Mouse (Mus musculus) layer of hippocampus, adult 18-20 months (tissue): ENCODE results near the gene Csrp1. TPM values are rescaled to one million over a fixed set of nuclear protein-coding genes. Genes with fewer than 3 reads are reported as not detected.

Experiments used
- DNase-seq, 2 experiments: peaks; one replicate each; pipeline ENCODE4 v3.0.0; 2022; ENCODE audit warnings: low spot score in 2 of 2
- total RNA-seq, 2 experiments: library from RNA; stranded (reverse); gene quantifications; 2 replicates each; pipeline ENCODE4 v1.2.3; 2021

Csrp1 gene
- total RNA-seq, 2 experiments from 2014 or later = 272 to 277 TPM

DNA sequence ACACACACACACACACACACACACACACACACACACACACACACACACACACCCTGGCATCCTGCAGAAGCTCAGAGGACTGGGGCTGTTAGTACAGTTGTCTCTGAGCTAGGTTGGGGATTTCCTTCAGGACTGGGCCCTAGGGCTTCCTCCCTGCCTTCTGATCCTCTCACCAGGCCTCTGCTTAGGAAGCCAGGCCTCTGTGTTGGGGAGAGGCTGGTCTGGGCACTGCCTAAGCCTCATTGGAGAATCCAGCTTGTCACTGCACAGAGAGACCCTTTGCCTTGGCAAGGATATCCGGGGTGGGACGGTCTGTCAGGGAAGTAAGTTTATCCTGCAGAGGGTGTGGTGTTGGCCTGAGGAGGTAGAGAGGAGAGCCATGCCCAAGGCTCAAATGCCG is 10.4 kb downstream of the Csrp1 start:
- DNase-seq = no peak

DNA sequence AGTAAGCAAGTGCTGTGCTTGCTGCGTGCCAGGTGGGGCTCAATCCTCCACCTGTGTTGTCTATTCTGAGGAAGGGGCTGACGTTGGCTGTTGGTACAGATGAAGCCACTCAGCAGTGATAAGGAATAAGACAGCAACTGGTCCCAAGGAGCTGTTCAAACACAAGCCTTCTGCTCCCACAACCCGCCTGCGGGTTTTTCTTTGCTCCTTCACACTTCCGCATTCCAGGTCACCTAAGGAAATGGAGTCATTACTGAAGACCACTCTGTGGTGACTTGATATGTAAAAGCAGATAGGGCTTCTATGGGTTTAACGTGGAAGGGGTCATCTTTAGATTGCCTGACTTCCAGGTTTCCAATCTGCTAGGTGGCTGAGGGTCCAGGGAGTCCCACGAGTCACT is 11.5 kb downstream of the Csrp1 start:
- no peak for DNase-seq

DNA sequence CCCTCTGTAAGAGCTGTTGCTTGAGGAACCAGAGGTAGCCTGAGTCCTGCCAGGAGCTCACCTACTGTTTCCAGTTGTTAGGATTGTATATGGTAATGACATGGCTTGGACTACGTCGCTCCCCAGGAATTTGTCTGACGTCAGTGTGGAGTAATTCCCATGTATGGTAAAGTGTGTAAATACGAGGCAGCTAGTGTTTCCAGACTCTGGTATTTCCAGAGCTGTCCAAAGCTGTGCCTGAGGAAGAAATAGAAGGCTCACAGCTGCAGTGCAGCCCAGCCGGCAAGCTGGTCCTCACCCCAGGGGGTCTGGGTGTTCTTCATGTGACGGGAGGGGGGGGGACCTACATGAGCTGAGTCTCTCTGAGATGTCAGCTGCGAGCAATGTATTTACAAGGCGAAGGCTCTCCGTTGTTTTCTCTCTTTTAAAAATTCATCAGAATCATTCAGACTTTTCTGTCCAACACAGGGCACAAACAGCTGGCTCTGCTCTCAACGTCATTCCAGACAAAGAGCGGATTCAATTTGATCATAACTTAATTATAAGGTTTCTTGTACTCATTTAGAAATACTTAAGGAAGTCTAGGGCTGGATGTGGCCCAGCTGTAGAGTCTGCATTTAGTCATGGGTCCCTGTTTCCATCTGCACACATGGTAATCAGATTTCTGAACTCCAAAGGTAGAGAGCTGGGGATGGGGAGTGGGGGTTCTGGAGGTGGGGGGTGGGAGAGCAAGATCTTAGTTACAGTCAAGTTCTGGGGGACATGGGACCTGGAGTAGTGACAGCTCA is 12.2 kb downstream of the Csrp1 start:
- no peak for DNase-seq

DNA sequence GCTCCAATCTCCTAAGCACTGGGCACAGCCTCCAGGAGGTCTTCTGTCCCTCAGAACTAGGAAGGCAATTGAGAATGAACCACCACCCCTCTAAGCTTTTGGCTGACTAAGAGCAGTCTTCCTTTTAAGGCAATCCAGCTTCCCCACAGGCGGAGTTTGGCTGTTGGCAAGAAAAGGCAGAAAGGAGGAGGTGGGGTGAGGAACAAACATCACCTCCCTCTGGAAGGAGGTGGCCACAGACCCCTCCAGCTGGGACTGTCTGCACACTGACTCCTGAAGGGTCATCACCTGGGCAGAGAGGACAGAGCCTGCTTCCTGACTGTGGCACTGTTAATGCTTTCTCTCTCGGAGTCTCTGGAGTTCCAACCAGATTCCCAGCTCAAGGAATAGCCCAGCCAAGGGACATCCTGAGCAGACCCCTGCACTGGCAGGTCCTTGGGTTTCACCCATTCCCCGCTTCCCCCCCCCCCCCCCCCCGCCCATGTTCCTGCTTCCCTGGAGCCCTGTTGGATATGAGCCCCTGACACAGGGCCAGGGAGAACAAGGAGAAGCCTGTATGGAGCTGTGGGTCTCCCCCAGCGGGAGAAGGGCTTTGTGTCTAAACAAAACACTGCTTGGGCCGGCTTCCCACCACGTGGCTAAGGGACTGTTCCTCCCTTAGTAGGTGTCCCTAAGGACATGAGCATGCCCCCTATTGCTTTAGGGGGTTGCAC is 14.5 kb downstream of the Csrp1 start:
- peak; percentile 43 to 79 for DNase-seq

DNA sequence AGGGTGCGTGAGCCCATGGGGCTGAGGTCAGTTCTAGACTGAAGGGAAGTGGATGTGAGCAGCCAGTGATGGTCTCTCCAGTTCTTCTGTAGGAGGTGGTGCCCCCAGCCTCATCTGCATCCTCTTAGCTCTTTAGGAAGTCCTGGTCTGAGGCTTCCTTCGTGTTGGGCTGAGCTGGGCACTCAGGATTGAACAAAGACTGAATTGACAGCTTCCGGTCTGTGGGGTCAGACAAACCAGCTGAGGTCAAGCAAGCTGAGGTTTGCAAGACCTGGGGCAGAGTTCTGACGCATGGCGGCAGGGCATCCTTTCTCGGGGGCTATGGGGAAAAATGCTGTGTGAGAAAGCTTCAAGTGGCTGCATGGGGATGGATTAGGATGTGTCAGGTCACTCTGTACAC is 15.6 kb downstream of the Csrp1 start:
- no peak for DNase-seq

DNA sequence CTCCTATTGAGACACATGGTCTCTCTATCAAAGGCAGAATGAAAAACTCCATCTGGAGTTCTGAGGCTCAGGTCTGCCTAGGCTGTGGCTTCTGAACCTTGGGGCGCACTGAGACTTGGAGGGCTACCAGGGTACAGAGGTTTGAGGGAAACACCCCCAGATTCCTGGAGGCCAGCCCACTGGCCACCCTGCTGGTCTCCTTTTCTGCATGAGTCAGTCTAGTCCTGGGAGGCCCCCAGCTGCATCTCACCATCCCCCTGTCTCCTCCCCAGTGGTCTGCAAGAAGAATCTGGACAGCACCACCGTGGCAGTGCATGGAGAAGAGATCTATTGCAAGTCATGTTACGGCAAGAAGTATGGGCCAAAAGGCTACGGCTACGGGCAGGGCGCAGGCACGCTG is 25.1 kb downstream of the Csrp1 start:
- DNase-seq = no peak

DNA sequence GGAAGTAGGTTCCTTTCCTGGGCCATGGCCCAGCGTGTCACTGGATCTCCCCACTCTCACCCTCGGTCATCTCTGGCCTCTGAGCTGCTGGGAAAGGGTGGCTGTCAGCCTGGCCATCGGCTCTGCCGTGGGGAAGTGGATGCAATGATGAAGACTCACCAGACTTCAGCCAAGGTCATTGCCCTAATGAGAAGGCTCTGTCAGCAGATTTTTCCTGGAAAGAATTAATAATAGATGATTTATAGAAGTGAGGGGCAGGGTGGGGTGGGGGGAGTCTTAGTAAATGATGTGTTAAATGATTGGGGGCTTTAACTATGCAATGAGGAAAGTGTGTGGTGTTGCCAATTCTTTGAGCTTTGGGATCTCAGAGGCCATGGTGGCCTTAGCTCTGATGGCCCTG is 26.4 kb downstream of the Csrp1 start:
- DNase-seq = no peak

DNA sequence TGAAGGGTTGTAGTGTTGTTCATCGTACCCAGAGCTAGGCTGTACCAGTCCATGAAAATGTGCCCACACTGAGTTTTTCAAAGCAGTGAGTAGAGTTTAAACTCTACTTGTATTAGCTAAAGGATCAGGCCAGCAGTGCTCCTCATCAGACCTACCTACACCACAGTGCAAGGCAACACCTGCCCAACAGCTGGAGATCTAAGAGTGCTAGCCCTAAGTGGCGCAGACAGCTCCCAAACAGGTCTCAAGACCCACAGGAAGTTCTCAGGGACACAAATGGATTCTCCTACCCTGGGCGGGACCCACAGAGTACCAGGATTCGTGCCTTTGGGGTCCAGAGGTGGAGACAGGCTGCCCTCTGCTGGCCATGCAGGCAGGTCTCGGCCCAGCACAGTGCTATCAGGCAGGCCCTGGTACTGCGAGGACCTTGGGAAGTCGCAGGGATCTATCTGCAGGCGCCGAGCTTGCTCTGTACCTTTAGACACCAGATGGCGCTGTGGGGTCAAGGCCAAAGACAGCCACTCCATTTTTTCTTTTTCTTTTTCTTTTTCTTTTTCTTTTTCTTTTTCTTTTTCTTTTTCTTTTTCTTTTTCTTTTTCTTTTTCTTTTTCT is 33.0 kb downstream of the Csrp1 start:
- DNase-seq = peak; percentile 84 to 96

DNA sequence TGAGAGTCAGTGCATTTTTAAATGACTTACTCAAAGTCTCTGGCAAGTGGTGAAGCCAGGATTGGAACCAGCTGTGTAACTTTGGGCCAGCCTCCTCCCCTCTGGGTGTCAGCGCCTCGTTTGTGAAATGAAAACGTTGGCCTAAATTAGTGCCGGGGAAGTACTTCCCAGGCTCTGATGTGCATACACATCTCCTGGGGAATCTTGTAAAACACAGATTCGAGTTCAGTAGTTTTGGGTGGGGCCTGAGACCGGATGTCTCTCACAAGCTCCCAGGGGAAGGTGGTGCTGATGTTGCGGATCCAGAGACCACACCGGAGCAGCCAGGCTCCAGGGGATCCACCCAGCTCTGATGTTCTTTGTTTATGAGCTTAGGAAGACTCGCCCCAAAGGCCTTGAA is 35.4 kb downstream of the Csrp1 start:
- no peak for DNase-seq

DNA sequence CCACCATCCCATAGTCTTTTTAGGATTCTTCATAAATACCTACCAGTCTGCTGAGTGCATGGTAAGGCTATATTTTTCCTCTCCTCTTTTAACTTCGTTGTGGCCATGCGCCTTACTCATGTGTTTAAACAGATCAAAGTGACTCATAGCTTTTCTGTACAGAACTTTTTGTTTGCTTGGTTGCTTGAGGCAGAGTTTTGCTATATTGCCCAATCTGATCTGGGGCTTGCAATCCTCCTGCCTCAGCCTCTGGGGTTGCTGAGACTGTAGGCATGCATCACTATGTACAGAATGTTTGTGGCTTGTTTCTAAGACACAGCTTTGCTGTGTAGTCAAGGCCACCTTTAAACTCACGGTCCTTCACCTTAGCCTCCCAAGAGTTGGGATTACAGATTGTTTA is 36.1 kb downstream of the Csrp1 start:
- no peak for DNase-seq

DNA sequence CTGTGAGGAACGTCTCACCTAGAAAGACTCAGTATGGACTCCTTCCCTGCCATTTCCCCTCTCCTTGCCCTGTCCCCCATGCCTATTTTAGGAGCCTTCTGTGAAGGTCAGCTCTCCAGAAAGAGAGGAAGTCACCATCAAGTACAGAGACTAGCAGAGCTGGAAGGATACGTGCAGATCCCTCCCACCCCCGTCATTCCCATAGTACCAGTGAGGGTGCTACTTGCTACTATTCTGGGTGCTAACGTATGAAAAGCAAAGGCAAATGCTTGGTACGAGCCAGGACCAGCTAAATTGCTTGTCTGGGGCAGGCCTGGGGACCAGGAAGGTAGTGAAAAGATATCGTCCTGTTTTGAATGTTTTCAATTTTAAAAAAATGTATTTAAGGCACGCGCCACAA is 37.4 kb downstream of the Csrp1 start:
- DNase-seq = no peak

DNA sequence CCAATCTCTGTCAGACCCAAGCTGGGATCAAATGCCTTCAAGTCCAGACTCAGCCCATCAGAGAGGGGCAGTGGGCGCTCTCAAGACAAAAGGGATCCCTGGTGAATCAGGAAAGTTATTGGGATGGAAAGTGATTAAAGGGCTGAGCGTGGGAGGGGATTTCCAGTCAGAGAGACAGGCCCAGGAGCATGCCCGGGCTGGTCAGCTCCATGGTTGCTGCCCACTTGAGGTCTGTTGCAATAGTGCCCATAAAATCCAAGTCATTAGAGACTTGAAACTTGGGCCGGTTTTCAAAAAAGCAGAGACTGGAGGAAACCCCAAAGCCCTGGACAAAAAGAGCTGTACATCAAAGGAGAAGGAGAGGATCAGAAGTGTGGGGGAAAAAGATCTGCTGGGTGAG is 39.8 kb downstream of the Csrp1 start:
- no peak for DNase-seq

DNA sequence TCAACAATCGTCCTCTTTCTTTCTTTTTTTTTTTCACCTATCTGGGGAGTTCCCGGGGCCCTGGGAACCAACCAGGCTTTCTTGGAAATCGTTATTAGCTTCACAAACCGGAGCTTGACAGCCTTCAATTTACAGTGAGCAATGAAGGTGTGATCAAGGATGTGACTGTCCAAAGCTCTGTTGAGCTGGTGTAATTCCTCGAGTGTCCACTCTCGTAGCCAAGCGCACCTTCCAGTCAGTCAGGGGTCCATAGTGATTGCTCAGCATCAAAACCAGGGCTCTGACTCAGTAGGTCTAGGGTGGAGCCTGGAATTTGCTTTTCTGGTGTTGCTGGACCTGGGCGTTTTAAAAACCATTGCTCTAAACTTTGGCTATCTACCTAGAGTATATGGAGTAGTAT is 40.4 kb downstream of the Csrp1 start:
- DNase-seq = no peak

DNA sequence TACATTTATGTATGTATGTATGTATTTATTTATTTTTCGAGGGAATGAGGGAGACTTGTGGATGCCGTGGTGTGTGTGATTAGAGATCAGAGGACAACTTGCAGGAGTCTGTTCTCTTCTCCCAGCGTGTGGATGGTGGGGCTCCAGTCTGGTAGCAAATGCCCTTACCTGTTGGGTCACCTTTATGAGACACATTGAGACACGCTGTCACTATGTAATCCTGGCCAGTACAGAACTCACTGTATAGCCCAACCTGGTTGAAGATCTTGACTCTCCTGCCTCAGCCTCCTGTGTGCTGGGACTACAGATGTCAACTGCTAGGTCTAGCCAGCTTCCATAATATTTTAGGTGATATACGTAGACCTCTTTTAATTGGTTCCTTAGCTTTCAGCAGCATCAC is 41.9 kb downstream of the Csrp1 start:
- DNase-seq = no peak

DNA sequence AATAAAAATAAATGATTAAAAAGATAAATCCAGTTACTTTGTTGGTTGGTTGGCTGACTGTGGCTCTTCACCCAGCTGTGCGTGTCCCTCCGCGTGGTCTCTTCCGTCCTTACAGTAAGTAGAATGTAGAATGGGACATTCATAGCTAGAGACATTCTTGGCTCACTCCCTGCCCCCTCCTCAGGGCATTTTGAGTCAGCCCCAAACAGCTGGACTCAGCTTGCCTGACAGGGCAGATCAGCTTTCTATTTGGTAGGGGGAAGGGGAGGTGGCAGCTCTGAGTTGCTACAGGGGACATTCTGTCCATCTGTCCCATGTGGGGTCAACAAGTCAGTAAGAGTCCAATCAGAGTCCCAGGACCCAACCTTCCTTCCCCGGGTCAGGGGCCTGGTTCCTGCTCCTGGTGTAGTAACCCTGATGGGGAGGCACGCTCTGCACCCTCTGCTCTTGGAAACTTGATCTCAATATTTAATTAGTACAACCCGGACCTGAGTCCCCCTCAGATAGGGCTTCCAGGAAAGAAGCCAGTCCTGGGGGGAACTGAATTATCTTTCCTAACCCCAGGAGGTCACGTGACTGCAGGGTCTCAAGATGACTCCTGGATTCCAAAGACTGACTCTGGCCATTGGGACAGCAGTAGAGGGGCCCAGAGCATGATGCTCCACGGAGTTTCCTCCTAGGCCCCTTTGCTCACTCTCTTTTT is 43.8 kb downstream of the Csrp1 start:
- DNase-seq = no peak

DNA sequence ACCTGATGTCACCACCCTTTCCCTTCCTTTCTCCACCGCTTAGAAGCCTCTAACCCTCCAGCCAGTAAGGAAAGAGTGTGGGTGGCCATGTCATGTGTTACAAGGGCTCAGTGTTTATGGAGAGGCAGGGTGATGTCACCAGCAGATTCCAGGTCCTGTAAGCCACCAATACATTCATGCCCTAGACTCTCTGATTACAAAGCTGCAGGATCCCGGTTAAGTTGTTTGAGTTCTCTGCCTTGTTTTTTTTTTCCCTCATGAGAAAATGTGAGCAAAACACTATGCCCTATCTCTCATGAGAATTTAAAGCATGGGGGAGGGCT is 44.3 kb downstream of the Csrp1 start:
- DNase-seq = no peak

DNA sequence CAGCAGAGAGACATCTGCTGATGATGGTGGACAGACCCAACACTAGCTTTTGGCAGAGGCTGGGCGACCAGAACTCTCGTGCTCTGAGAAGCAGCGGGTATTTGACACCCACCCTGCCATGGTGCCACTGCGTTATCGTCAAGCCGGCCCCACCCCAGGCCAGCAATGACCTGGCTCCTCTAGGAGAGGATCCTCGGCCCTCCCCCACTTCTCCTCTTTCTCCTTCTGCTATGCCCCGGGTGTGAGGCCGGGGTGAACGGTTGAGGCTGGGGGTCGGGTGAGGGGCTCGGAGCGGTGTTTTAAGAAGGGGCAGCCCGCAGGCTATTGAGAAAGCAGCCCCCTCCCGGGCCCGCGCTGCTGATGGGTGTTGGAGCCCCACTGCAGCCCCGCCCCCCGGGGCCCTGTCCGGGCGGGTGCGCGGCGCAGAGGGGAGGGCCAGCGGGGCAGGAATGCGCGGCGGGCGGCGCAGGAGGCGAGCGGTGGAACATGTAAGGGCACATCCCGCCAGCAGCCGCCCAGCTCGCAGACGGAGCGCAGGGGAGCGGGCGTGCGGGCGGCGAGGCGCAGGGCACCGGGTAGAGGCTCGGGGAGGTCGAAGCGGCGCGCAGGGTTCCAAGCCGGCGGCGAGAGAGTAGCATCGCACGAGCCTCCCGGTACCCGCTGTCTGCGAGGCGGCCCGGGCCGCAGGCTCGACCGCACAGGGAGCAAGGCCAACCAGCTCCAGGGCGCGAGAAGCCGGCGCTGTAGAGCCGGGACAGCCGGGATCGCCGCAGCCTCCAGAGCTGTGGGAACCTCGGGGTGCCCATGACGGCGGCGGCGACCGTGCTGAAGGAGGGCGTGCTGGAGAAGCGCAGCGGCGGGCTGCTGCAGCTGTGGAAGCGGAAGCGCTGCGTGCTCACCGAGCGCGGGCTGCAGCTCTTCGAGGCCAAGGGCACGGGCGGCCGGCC is 46.1 kb downstream of the Csrp1 start, which contains the start of gene Phlda3:
Gene Phlda3 (plus strand): TSS at position 475 of the 947 bp plus-strand sequence.
- peak in 1 of 2 experiments; percentile 60 for DNase-seq

DNA sequence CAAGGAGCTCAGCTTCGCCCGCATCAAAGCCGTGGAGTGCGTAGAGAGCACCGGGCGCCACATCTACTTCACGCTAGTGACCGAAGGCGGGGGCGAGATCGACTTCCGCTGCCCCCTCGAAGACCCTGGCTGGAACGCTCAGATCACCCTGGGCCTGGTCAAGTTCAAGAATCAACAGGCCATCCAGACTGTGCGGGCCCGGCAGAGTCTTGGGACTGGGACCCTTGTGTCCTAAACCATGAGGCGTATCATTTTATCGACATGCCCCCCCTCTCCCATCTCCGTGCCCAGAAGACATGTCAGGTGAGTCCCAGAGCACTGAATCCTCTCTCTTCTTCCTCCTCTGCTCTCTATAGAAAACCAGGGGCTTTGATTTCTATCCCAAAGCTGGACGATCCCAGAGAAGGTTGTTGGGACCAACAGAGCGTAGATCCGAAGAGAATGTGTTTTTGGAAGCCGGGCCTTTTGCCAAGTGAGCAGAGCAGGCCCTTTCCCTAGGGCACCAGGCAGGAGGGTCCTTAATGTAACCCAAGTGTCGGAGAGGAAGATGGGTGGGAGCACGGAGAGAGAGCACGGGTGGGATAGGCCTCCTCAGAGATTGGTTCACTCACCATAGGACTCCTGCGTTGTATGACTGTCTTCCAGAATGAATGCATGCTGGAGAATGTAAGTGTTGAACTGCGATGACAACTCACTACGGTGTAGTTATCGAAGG is 46.9 kb downstream of the Csrp1 start:
- no peak for DNase-seq

DNA sequence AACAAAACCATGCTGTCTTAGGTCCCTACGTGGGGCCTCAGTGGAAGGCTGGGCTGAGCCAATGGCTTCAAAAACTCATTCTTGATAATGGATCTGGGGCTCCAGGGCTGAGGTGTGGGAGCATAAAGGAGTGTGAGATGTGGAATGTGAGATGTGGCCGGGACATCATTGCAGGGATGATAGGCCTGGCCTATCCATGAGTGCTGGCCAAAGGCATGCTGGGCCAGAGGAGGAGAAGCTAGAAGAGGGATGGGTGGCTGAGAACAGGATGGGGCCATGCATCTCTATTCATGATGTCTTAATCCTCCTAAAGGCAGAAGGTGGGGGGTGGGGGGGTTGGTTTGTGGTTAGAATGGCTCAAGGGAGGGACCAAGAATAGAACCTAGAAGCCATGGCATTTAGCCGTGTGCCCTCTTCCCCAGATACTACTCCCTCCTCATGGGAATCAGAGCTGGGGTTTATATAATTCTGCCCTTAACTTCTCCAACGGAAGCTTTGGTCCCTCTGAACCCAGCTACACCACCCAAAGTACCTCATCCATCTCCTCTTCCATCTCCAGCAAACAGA is 47.5 kb downstream of the Csrp1 start:
- DNase-seq = no peak

DNA sequence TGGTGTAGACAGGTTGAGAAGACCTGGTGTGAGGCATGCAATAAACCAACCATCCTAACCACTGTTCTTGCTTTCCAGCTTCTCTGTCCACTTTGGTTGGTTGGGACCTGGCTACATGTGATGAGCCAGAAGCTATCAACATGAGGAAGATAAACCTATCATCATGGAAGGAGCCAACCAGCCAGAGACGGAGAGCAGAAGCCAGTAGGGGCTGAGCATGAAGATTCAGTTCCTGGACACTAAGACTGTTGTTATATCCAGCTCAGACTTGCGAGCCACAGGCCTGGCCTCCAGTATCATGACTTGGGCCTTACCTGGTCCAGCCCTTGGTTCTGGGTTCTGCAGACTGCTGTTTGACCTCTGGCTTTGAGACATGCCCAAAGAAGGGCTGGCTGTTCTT is 48.5 kb downstream of the Csrp1 start:
- DNase-seq = no peak
